Mouse (Mus musculus): ENCODE data around the gene Ak9. TPM values are rescaled to one million over a fixed set of nuclear protein-coding genes. Genes with fewer than 3 reads are reported as not detected.

Ak9 gene
- total RNA-seq (2021) = not detected

DNA sequence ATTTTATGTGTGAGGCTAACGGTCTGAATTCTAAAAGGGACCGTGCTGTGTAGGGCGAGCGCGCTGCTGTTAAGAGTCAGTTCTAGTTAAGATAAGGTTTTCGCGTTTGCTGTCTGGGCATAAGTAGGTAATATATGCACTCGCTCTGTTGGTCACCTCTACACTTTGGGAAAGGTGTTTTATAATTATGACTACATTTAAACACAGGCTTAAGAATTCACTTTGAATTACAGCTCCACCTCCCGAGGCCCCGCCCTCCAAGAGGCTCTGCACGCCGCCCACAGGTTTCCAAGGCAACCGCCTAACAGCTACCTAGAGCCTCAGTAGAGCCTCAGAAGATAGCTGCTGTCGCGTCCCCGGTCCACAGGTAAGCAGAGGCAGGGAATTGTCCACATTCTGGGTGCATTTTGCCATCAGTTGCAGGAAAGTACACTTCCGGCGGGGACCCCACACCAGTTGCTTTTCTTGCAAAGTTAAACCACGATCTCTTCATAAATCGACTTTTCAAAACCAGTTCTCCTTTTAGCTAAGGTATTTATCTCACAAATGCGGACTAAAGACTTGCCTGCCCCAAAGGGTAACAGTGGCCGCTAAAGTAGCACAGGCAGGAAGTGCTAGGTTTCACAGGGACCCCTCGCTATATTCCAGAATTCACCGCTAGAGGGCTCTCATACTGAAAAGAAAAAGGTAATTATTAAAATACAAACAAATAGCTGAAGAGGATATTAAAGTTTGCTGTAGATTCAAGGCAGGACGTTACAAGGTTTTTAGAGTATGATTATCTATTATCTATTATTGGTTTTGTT, at the start of gene Ak9:
Gene Ak9 (plus strand): TSS at position 342 of the 806 bp plus-strand sequence.
- intact Hi-C loops (cut with DNase I) = loop anchor here (10.0 kb wide), 2 partner anchors 101 to 201 kb away; no protein-coding TSS in a partner anchor
- peak; percentile 87 to 88 for DNase-seq

GRCm38 (mm10) chr10:41260243-41261006, 43.4 kb upstream of the Ak9 start:
- intact Hi-C loops (cut with DNase I) = loop anchor here (5.0 kb wide), 1 partner anchor 243 kb away; no protein-coding TSS in a partner anchor
- DNase-seq = no peak

DNA sequence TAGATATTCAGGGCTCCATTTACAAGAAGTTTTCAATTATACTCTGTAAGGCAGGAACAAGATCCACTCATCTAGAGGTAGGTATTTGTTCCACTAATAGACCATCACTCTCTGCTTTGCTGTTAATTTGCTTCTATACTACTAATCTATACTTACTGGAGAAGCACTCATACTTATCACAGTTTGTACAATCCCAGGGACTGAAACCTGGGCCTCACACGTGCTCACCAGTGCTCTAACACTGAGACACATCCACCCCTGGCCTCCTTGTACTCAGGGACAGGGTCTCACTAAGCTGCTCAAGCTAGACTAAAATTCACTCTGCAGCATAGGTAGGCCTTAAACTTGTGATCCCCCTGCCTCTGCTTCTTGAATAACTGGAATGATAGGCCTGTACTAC, 42.6 kb upstream of the Ak9 start:
- no peak for DNase-seq
- intact Hi-C loops (cut with DNase I) = loop anchor here (5.0 kb wide), 1 partner anchor 244 kb away; no protein-coding TSS in a partner anchor

DNA sequence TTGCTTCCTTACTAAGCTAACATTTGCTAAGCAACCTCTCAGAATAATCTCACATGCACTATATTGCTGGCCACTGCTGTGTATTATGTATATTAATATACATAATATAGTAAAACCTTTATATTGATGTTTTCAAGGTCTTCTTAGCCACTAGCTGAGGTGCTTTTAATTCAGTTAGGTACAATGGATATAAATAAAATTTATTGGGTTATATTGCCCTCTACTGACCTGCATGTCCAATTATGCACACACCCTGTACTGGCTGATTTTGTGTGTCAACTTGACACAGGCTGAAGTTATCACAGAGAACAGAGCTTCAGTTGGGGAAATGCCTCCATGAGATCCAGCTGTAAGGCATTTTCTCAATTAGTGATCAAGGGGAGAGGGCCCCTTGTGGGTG, 41.9 kb upstream of the Ak9 start:
- intact Hi-C loops (cut with DNase I) = loop anchor here (5.0 kb wide), 1 partner anchor 245 kb away; no protein-coding TSS in a partner anchor
- no peak for DNase-seq

GRCm38 (mm10) chr10:41271860-41272259, 31.9 kb upstream of the Ak9 start:
- intact Hi-C loops (cut with DNase I) = loop anchor here (5.0 kb wide), 1 partner anchor 270 kb away; no protein-coding TSS in a partner anchor
- DNase-seq = peak in 1 of 2 experiments; percentile 32

DNA sequence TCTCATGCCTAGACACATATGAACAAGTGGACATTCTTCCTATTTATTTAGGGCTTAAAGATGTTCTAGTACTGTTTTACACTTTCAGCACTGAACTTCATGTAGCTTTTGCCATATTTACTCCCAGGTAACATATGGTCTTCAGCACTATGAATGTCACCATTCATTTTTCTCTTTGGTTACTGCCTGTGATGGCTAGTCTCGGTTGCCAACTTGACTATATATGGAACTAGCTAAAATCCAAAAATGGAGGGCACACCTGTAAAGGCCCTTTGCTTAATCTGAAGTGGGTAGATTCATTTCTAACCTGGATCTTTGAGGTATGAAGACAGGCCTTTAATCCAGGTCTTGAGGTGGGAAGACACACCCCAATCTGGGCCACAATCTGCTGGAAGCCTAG, 28.9 kb upstream of the Ak9 start:
- DNase-seq = no peak
- intact Hi-C loops (cut with DNase I) = loop anchor here (5.0 kb wide), 1 partner anchor 273 kb away; no protein-coding TSS in a partner anchor

DNA sequence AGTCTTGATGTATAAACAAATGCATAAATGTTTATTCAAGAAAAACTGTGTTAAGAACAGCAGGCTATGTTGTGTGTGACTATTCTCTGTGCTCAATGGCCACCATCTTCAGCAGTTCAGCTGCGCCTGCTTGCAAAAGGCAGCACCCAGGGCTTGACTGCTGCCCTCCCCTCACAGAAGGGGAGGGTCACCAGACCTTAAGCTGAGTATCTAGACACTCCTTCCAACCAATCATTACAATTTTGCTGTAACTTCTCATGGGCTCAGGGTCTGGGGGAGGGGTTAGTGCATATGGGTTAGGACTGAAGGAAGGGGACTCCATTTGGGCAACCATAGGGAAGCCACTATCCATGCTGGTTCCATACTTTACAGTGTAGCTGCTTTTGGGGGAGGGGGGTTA, 25.0 kb upstream of the Ak9 start:
- intact Hi-C loops (cut with DNase I) = no loop called here
- DNase-seq = no peak

DNA sequence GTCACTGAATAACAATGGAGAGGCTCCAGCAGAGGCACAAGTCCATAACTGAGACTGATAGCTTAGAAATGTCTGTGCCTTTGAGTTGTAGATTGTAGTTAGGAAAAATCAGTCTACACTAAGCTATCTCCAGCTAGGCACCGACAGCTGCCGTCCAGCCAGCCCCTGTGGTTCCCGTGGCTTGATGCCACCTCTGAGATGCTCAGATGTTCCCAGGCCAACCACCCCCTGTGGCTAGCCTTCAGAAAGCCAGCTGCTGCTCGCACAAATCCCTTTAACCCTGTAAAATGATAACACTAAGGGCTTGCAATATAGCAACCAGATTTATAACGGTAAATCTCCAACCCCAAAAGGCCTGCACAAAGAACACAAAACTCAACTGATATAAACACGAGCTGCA, 23.6 kb upstream of the Ak9 start:
- intact Hi-C loops (cut with DNase I) = no loop called here

GRCm38 (mm10) chr10:41280796-41281195, 23.0 kb upstream of the Ak9 start:
- intact Hi-C loops (cut with DNase I) = no loop called here
- no peak for DNase-seq

More for the DNA sequence above, 23.6 kb upstream of the Ak9 start:
- DNase-seq = no peak

DNA sequence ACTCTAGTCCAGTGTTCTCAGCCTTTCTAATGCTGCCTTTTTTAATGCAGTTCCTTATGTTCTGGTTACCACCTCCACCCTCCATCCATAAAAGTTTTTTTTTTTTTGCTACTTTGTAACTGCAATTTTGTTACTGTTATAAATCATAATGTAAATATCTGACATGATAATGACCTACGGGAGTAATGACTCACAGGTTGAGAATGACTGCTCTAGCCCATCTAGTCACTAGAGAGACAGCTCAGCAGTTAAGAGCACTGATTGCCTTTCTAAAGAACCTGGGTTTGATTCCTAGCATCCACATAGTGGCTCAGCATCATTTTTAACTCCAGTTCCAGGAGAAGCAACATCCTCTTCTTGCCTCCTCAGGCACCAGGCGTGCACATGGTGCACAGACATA, 21.7 kb upstream of the Ak9 start:
- intact Hi-C loops (cut with DNase I) = no loop called here
- no peak for DNase-seq

DNA sequence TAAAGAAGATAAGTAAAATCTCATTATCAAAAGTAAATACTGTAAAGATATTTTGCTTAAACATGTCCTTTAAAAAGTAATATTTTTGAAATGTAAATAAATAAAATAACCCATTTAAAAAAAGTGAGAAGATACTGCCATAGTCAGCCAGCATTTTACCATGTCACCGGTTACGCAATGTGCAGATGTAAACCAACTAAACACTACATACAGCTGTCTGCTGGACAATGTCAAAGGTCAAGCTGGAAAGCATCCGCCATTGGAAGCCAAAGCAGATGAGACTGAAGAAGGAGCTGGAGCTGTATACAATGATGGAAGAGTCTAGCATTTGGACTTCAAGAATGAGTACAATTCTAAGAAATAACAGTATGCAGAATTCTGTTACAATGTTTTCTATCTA, 16.2 kb upstream of the Ak9 start:
- intact Hi-C loops (cut with DNase I) = loop anchor here (1.0 kb wide), 1 partner anchor 283 kb away; no protein-coding TSS in a partner anchor

DNA sequence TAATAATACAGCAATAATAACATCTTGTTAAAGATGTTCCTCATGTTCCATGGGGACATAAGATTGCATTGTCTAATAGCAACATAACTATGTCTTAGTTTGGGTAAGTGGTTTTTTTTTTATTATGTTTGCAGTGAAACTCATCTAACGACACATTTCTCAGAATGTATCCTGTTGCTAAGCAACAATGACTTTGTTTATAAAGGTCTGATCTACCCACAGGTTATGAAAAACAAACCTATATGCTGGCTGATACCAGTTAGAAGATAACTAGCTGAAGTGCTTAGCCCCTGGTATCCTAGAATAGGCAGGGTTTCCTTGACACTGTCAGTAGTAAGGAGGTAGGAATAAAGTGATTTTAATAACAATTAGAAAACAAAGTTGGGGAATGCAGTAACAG, 15.7 kb upstream of the Ak9 start:
- no peak for DNase-seq
- intact Hi-C loops (cut with DNase I) = loop anchor here (1.0 kb wide), 1 partner anchor 284 kb away; no protein-coding TSS in a partner anchor

More for the DNA sequence above, 16.2 kb upstream of the Ak9 start:
- no peak for DNase-seq

- intact Hi-C loops (cut with DNase I) = loop anchor here (1.0 kb wide), 1 partner anchor 285 kb away; no protein-coding TSS in a partner anchor
- DNase-seq = peak; percentile 85 to 94
Measured at GRCm38 (mm10) chr10:41288771-41289415, 14.9 kb upstream of the Ak9 start.

DNA sequence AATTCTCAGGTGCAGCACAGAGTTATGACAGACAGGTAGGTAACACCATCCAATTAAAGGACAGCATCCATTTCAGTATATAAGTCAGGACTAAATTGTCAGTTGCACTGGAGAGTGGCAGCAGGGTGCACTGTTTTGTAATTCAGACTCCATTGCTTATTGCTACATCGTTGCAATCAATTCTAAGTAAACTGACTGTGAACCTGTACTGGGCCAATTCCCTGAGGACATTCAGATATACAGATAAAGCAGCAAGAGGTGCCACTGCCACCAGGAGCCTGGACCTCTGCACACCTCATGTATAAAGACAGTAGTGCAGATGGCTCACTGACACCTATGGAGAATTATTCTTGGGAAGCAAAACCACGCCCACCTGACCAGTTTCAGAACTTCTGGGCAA, 12.8 kb upstream of the Ak9 start:
- no peak for DNase-seq
- intact Hi-C loops (cut with DNase I) = no loop called here

GRCm38 (mm10) chr10:41293019-41293418, 10.8 kb upstream of the Ak9 start:
- intact Hi-C loops (cut with DNase I) = no loop called here
- peak; percentile 55 to 67 for DNase-seq

DNA sequence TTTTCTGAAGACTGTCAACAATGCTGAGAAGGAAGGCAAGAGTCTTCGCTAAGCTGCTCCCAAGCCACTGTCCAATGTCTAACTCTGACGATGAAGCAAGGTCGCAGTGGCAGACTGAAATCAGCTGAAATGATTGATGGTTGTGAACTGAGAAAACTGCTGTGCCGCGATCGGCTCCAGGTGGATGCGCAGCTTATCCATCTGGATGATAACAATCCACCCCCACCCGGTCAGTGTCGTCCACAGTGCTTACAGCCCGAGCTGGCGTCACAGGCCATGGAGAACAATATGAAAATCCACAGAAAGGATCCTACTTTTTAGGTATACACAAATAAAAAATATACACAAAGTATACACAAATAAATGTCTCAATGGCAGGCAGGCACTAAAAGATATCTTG, 9.0 kb upstream of the Ak9 start:
- no peak for DNase-seq
- intact Hi-C loops (cut with DNase I) = no loop called here

- no peak for DNase-seq
- intact Hi-C loops (cut with DNase I) = no loop called here
Measured at GRCm38 (mm10) chr10:41295145-41295544, 8.6 kb upstream of the Ak9 start.

- DNase-seq = no peak
Measured at GRCm38 (mm10) chr10:41300161-41300560, 3.6 kb upstream of the Ak9 start.

GRCm38 (mm10) chr10:41302689-41303431, 920 bp upstream of the Ak9 start, which contains the start of gene Fig4:
Gene Fig4 (minus strand): TSS chr10:41303260.
- intact Hi-C loops (cut with DNase I) = loop anchor here (10.0 kb wide), 2 partner anchors 102 to 202 kb away; no protein-coding TSS in a partner anchor
- DNase-seq = peak; percentile 90 to 92

More at GRCm38 (mm10) chr10:41300161-41300560, 3.6 kb upstream of the Ak9 start:
- intact Hi-C loops (cut with DNase I) = loop anchor here (10.0 kb wide), 2 partner anchors 105 to 205 kb away; no protein-coding TSS in a partner anchor

Data from heart, postnatal 10 days (tissue).